Mouse (Mus musculus) CD8-positive naive resting alpha-beta T cell, adult 57 days (primary cell): ENCODE results near the gene Bod1. TPM values are rescaled to one million over a fixed set of nuclear protein-coding genes. Genes with fewer than 3 reads are reported as not detected.

Experiments
- total RNA-seq: library from RNA; stranded (reverse); gene quantifications from one replicate; pipeline ENCODE4 v1.2.4, GENCODE M21; 2023

Bod1 gene
- total RNA-seq: 14.5 TPM

DNA sequence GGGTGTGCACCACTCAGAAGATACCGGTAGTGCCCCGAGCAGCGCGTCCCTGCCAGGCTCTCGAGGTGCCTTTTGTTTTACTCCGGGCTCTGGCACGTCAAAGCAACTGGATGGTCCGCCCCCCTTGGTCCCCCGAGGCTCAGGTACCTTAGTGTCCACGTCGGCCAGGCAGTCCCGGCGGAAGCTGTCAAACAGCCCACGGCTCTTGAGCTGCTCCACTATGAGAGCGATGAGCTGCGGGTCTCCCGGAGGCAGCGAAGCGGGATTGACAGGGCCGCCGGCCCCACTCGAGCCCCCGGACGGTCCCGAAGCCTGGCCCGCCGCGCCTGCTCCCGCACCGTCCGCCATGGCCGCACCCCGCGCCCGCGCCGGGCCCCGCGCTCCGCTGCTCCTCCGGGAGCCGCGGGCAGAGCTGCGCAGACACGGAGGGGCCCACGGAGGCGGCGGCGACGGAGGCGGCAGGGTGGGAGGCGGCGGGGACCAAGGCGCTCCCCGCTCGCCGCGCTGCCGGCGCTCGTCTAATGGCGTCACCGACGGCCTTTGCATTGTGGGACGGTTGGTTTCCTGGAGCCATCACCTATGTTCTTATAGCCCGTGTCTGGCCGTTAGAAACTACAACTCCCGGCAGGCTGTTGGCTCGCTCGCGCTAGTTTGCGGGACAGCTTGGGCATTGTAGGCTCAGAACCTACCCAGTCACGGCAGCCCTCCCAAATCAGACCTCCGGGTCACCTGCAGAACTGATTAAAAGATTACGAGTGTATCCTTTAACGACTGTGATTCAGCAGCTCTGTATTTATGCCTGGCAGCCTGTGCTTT, at the start of gene Bod1:
Bod1 (minus strand) TSS at position 532 of the 816 bp plus-strand sequence.

Other genes starting within 250 kb of the Bod1 start
- gene Cpeb4, start 200.3 kb upstream of the Bod1 start, total RNA-seq: 36.2 TPM